Mouse (Mus musculus) CD4-positive, CD25-positive, alpha-beta regulatory T cell, adult 4 months (primary cell): ENCODE data around the gene Large2. TPM values are rescaled to one million over a fixed set of nuclear protein-coding genes. Genes with fewer than 3 reads are reported as not detected.

ENCODE experiments used
- ATAC-seq: one replicate; pipeline ENCODE4 v1.8.0; 2017
- polyA plus RNA-seq, 2 experiments: library from polyadenylated mRNA; unstranded; fragments of 100-300 nt; shearing (Covaris generic); gene quantifications; one replicate each; pipeline ENCODE4 v1.2.1; 2017

The Large2 gene
- polyA plus RNA-seq, 2 experiments from 2014 or later: not detected

- no peak for ATAC-seq
Measured at GRCm38 (mm10) chr2:92371971-92372690, 2.5 kb downstream of the Large2 start.

GRCm38 (mm10) chr2:92370821-92371805 is 3.6 kb downstream of the Large2 start:
- ATAC-seq: no peak

GRCm38 (mm10) chr2:92370375-92370774 is 4.3 kb downstream of the Large2 start:
- ATAC-seq: no peak

GRCm38 (mm10) chr2:92367383-92368029 is 7.2 kb downstream of the Large2 start:
- ATAC-seq: no peak

GRCm38 (mm10) chr2:92365568-92365967 is 9.1 kb downstream of the Large2 start:
- ATAC-seq: no peak

- no peak for ATAC-seq
Measured at GRCm38 (mm10) chr2:92364086-92364485, 10.6 kb downstream of the Large2 start.

GRCm38 (mm10) chr2:92362571-92363228 is 12.0 kb downstream of the Large2 start:
- ATAC-seq: no peak

- ATAC-seq: no peak
Measured at GRCm38 (mm10) chr2:92361795-92362194, 12.9 kb downstream of the Large2 start.

GRCm38 (mm10) chr2:92360893-92361292 is 13.8 kb downstream of the Large2 start:
- ATAC-seq: no peak

- no peak for ATAC-seq
Measured at GRCm38 (mm10) chr2:92360186-92360823, 14.4 kb downstream of the Large2 start.

- ATAC-seq: no peak
Measured at GRCm38 (mm10) chr2:92359301-92359700, 15.4 kb downstream of the Large2 start.

- ATAC-seq: no peak
Measured at GRCm38 (mm10) chr2:92354224-92354623, 20.4 kb downstream of the Large2 start.

GRCm38 (mm10) chr2:92353402-92353801 is 21.3 kb downstream of the Large2 start:
- ATAC-seq: no peak

- ATAC-seq: no peak
Measured at GRCm38 (mm10) chr2:92350686-92351085, 24.0 kb downstream of the Large2 start.

GRCm38 (mm10) chr2:92349589-92350425 is 24.9 kb downstream of the Large2 start:
- ATAC-seq: no peak

GRCm38 (mm10) chr2:92347191-92347590 is 27.5 kb downstream of the Large2 start:
- ATAC-seq: no peak

GRCm38 (mm10) chr2:92342418-92342817 is 32.3 kb downstream of the Large2 start:
- ATAC-seq: no peak

GRCm38 (mm10) chr2:92331871-92332270 is 42.8 kb downstream of the Large2 start:
- no peak for ATAC-seq

- no peak for ATAC-seq
Measured at GRCm38 (mm10) chr2:92331410-92331809, 43.3 kb downstream of the Large2 start.

GRCm38 (mm10) chr2:92330840-92331239 is 43.8 kb downstream of the Large2 start:
- no peak for ATAC-seq

GRCm38 (mm10) chr2:92328206-92328605 is 46.5 kb downstream of the Large2 start:
- no peak for ATAC-seq
